Mouse (Mus musculus) subcutaneous adipose tissue, adult 2 months (tissue): Measurements from ENCODE around the gene Fut7. TPM values are rescaled to one million over a fixed set of nuclear protein-coding genes. Genes with fewer than 3 reads are reported as not detected.

ENCODE experiments used
- polyA plus RNA-seq: library from polyadenylated mRNA; depleted of rRNA; stranded (reverse); fragments of >200 nt; gene quantifications from 2 replicates; pipeline ENCODE4 v1.2.3, GENCODE M21; 2012; ENCODE audit warnings: low replicate concordance; rRNA removed

Fut7 gene
- polyA plus RNA-seq = 0.62 and 0.96 TPM in 2 replicates

GRCm38 (mm10) chr2:25422587-25423410 lies at the start of gene Fut7:
TSS of gene Fut7 (plus strand) at chr2:25423267.

GRCm38 (mm10) chr2:25395721-25396596 lies 27.1 kb upstream of the Fut7 start, which contains the start of gene Entpd2:
TSS of gene Entpd2 (plus strand) at chr2:25395874.

GRCm38 (mm10) chr2:25399051-25399450 lies 24.0 kb upstream of the Fut7 start, which contains the start of gene Npdc1:
TSS of gene Npdc1 (plus strand) at chr2:25399351.

GRCm38 (mm10) chr2:25428442-25429236 lies 5.6 kb downstream of the Fut7 start, which contains the start of gene Abca2:
TSS of gene Abca2 (plus strand) at chr2:25428703.

GRCm38 (mm10) chr2:25456205-25456953 lies 33.3 kb downstream of the Fut7 start, which contains the start of gene Clic3:
TSS of gene Clic3 (plus strand) at chr2:25456838.

GRCm38 (mm10) chr2:25460551-25461309 lies 37.7 kb downstream of the Fut7 start, which contains the start of gene Paxx:
TSS of gene Paxx (minus strand) at chr2:25461094.

GRCm38 (mm10) chr2:25469969-25470368 lies 46.9 kb downstream of the Fut7 start, which contains the start of gene Ptgds:
TSS of gene Ptgds (minus strand) at chr2:25470046.

Other genes starting within 250 kb of the Fut7 start
- gene Nrarp, start 242.5 kb upstream of the Fut7 start, polyA plus RNA-seq = 16.7 and 31.4 TPM in 2 replicates
- gene Tor4a, start 226.4 kb upstream of the Fut7 start, polyA plus RNA-seq = 17.9 and 43.8 TPM in 2 replicates
- 75.1 and 111 TPM in 2 replicates for gene Nelfb, start 211.8 kb upstream of the Fut7 start, polyA plus RNA-seq
- not detected in 2 replicates for gene Stpg3, start 208.6 kb upstream of the Fut7 start, polyA plus RNA-seq
- 0.10 and 0.34 TPM in 2 replicates for gene Fam166a, start 204.5 kb upstream of the Fut7 start, polyA plus RNA-seq
- gene Tubb4b, start 198.6 kb upstream of the Fut7 start, polyA plus RNA-seq = 485 and 490 TPM in 2 replicates
- gene Slc34a3, start 188.9 kb upstream of the Fut7 start, polyA plus RNA-seq = not detected in 2 replicates
- 0.10 TPM in 1 of 2 replicates, not detected in the other for gene Rnf224, start 186.5 kb upstream of the Fut7 start, polyA plus RNA-seq
- 1.3 and 10.6 TPM in 2 replicates for gene Rnf208, start 181.0 kb upstream of the Fut7 start, polyA plus RNA-seq
- gene Cysrt1, start 180.8 kb upstream of the Fut7 start, polyA plus RNA-seq = 0.68 TPM in 1 of 2 replicates, not detected in the other
- gene AL732309.1, start 176.4 kb upstream of the Fut7 start, polyA plus RNA-seq = 15.6 and 27.5 TPM in 2 replicates
- 57.1 and 66.0 TPM in 2 replicates for gene Tmem203, start 167.8 kb upstream of the Fut7 start, polyA plus RNA-seq
- 11.4 and 33.2 TPM in 2 replicates for gene Tprn, start 160.6 kb upstream of the Fut7 start, polyA plus RNA-seq
- gene Ssna1, start 150.8 kb upstream of the Fut7 start, polyA plus RNA-seq = 49.0 and 70.1 TPM in 2 replicates
- gene Anapc2, start 150.8 kb upstream of the Fut7 start, polyA plus RNA-seq = 155 and 178 TPM in 2 replicates
- not detected in 2 replicates for gene Tmem210, start 135.1 kb upstream of the Fut7 start, polyA plus RNA-seq
- gene Lrrc26, start 133.4 kb upstream of the Fut7 start, polyA plus RNA-seq = 0.13 and 4.6 TPM in 2 replicates
- 0.09 and 0.18 TPM in 2 replicates for gene Grin1, start 104.1 kb upstream of the Fut7 start, polyA plus RNA-seq
- gene Man1b1, start 90.9 kb upstream of the Fut7 start, polyA plus RNA-seq = 16.3 and 40.9 TPM in 2 replicates
- 61.1 and 76.0 TPM in 2 replicates for gene Dpp7, start 66.9 kb upstream of the Fut7 start, polyA plus RNA-seq
- 24.0 and 65.2 TPM in 2 replicates for gene Uap1l1, start 57.6 kb upstream of the Fut7 start, polyA plus RNA-seq
- gene Sapcd2, start 50.9 kb upstream of the Fut7 start, polyA plus RNA-seq = 0.57 and 7.9 TPM in 2 replicates
- gene Entpd2, start 27.4 kb upstream of the Fut7 start, polyA plus RNA-seq = 78.1 and 108 TPM in 2 replicates
- 272 and 300 TPM in 2 replicates for gene Npdc1, start 23.9 kb upstream of the Fut7 start, polyA plus RNA-seq
- 41.7 and 62.8 TPM in 2 replicates for gene Abca2, start 5.4 kb downstream of the Fut7 start, polyA plus RNA-seq
- 1.8 and 3.2 TPM in 2 replicates for gene Clic3, start 33.6 kb downstream of the Fut7 start, polyA plus RNA-seq
- gene Paxx, start 37.8 kb downstream of the Fut7 start, polyA plus RNA-seq = 79.2 and 84.7 TPM in 2 replicates
- 1.2 and 6.5 TPM in 2 replicates for gene Ptgds, start 46.8 kb downstream of the Fut7 start, polyA plus RNA-seq
- gene Lcn12, start 70.6 kb downstream of the Fut7 start, polyA plus RNA-seq = 0.33 TPM in 1 of 2 replicates, not detected in the other
- gene Fbxw5, start 77.5 kb downstream of the Fut7 start, polyA plus RNA-seq = 27.6 and 47.3 TPM in 2 replicates
- gene C8g, start 78.5 kb downstream of the Fut7 start, polyA plus RNA-seq = 5.9 and 7.9 TPM in 2 replicates
- 13.9 and 22.5 TPM in 2 replicates for gene Traf2, start 123.7 kb downstream of the Fut7 start, polyA plus RNA-seq
- 127 and 142 TPM in 2 replicates for gene Edf1, start 134.6 kb downstream of the Fut7 start, polyA plus RNA-seq
- gene Mamdc4, start 151.6 kb downstream of the Fut7 start, polyA plus RNA-seq = 1.8 and 5.5 TPM in 2 replicates
- 48.6 and 87.4 TPM in 2 replicates for gene Phpt1, start 152.0 kb downstream of the Fut7 start, polyA plus RNA-seq
- gene Ajm1, start 158.5 kb downstream of the Fut7 start, polyA plus RNA-seq = 0.37 and 2.6 TPM in 2 replicates
- gene Rabl6, start 185.3 kb downstream of the Fut7 start, polyA plus RNA-seq = 52.3 and 88.3 TPM in 2 replicates
- not detected in 2 replicates for gene Ccdc183, start 194.4 kb downstream of the Fut7 start, polyA plus RNA-seq
- 31.8 and 53.1 TPM in 2 replicates for gene Tmem141, start 198.7 kb downstream of the Fut7 start, polyA plus RNA-seq
- gene Fcna, start 204.8 kb downstream of the Fut7 start, polyA plus RNA-seq = 16.8 and 21.3 TPM in 2 replicates
- gene Lcn8, start 229.9 kb downstream of the Fut7 start, polyA plus RNA-seq = 0.64 and 5.5 TPM in 2 replicates
- gene Lcn5, start 234.7 kb downstream of the Fut7 start, polyA plus RNA-seq = 0.52 and 3.7 TPM in 2 replicates